Comparison of ENCODE assay signal across 11 mouse cellular contexts in the genomic region with DNA sequence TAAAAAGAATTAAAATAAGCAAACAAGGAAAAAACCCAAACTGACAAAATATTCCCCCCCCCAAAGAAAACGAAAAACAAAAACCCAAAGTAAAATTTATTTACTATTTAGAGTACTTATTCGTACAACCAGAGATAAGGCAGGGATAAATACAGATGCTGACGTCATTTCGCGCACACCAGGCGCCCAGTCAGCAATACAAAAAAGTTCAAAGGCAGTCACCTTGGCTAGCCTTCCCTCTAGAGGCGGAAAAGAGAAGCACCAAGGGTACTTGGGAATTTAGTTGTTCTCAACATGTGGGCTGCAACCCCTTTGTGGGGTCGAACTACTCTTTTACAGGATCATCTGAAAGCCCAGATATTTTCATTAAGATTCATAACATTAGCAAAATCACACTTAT. TPM values are rescaled to one million over a fixed set of nuclear protein-coding genes. Genes with fewer than 3 reads are reported as not detected.
DNase-seq lines count a peak whose midpoint lies in the region; ATAC-seq lines count a peak whose summit lies in the region.
"Had no signal": no experiment of that assay in that cellular context is flagged by ENCODE, and none has a peak within 500 bp of the region (broad histone marks: within the 10 kb centered on the region; RNA-seq: fewer than 3 reads in every experiment).

No protein-coding gene starts in this region.

- H3K9me3 ChIP-seq in heart, embryonic 11.5 days (replicated peaks; ENCODE audit: control insufficient read depth, low read length): 0 out of 2 replicates have a peak, but pooled peaks cover 2% of the 10 kb centered on the region
- no peaks in the 10 kb centered on the region for H3K9me3 ChIP-seq in heart, embryonic 10.5 days
- no peaks in the 10 kb centered on the region for H3K9me3 ChIP-seq in neural tube, embryonic 15.5 days (replicated peaks)
- H3K9me3 ChIP-seq: limb, embryonic 15.5 days had no signal

- WGBS in heart, embryonic 11.5 days (ENCODE audit: insufficient replicate concordance): 9% methylated on average over 8 of the region's 8 CpGs
- 8% methylated on average over 8 of the region's 8 CpGs for WGBS in heart, embryonic 10.5 days
- 14% methylated on average over 8 of the region's 8 CpGs for WGBS in neural tube, embryonic 15.5 days

- DNase-seq in heart, embryonic 10.5 days (ENCODE audit: low spot score): no peak
- peak; percentile 41 for DNase-seq in A20 (ENCODE audit: low read depth, low spot score)
- peak; percentile 48 for DNase-seq in T-cell, adult 2 months (ENCODE audit: low spot score)
- DNase-seq in spleen, postnatal 10 days (ENCODE audit: low spot score in 2 of 2): no peak
- no peak for DNase-seq in spleen, adult 12 weeks (ENCODE audit: low spot score)

- H3K27me3 ChIP-seq in heart, embryonic 11.5 days (ENCODE audit: control insufficient read depth, insufficient read depth, low read length): no peaks in the 10 kb centered on the region; the same call in 1 of the 2 replicates
- peaks cover 4% of the 10 kb centered on the region; the same call in 1 of the 2 replicates for H3K27me3 ChIP-seq in heart, embryonic 10.5 days (ENCODE audit: insufficient read depth, poor library complexity, severe bottlenecking)
- no peaks in the 10 kb centered on the region for H3K27me3 ChIP-seq in neural tube, embryonic 15.5 days (replicated peaks)

- no peak overlapping the region for H3K9ac ChIP-seq in heart, embryonic 11.5 days (ENCODE audit: low read depth, low read length)
- no peak overlapping the region for H3K9ac ChIP-seq in neural tube, embryonic 15.5 days (replicated peaks)
- H3K9ac ChIP-seq: heart, embryonic 15.5 days; limb, embryonic 15.5 days had no signal

- no peak for ATAC-seq in heart, embryonic 11.5 days (replicated peaks; ENCODE audit: insufficient number of reproducible peaks, low FRiP score, low TSS enrichment)
- peak; percentile 72 for ATAC-seq in inflammation-experienced regulatory T-cells, adult 6 months
- no peak for ATAC-seq in neural tube, embryonic 15.5 days (ENCODE audit: low FRiP score)

- H3K4me1 ChIP-seq in heart, embryonic 11.5 days (ENCODE audit: control insufficient read depth, insufficient read depth, low read length): 0 out of 2 replicates have a peak, but pooled peaks cover 3% of the 10 kb centered on the region
- peaks cover 7% of the 10 kb centered on the region; the same call in 1 of the 2 replicates for H3K4me1 ChIP-seq in heart, embryonic 10.5 days
- H3K4me1 ChIP-seq in neural tube, embryonic 15.5 days: no peaks in the 10 kb centered on the region; the same call in 1 of the 2 replicates

- H3K27ac ChIP-seq in heart, embryonic 11.5 days (ENCODE audit: low read depth, low read length): no peak overlapping the region
- no peak overlapping the region for H3K27ac ChIP-seq in heart, embryonic 10.5 days
- no peak overlapping the region for H3K27ac ChIP-seq in neural tube, embryonic 15.5 days (replicated peaks)
- H3K27ac ChIP-seq: heart, embryonic 15.5 days; limb, embryonic 15.5 days had no signal

- H3K36me3 ChIP-seq in heart, embryonic 11.5 days (ENCODE audit: control insufficient read depth, insufficient read depth, low read length): no peaks in the 10 kb centered on the region
- no peaks in the 10 kb centered on the region for H3K36me3 ChIP-seq in heart, embryonic 10.5 days
- H3K36me3 ChIP-seq in neural tube, embryonic 15.5 days: no peaks in the 10 kb centered on the region
- H3K36me3 ChIP-seq: heart, embryonic 15.5 days; limb, embryonic 15.5 days had no signal

- H3K4me2 ChIP-seq in heart, embryonic 11.5 days: 0 out of 2 replicates have a peak overlapping the region, but pooled peaks have one; percentile 61
- H3K4me2 ChIP-seq in neural tube, embryonic 15.5 days: no peak overlapping the region
- H3K4me2 ChIP-seq: heart, embryonic 15.5 days had no signal

- H3K4me3 ChIP-seq in heart, embryonic 11.5 days (ENCODE audit: low read depth, low read length): no peak overlapping the region
- H3K4me3 ChIP-seq in heart, embryonic 10.5 days: no peak overlapping the region
- H3K4me3 ChIP-seq in neural tube, embryonic 15.5 days (replicated peaks): no peak overlapping the region
- H3K4me3 ChIP-seq: heart, embryonic 15.5 days; limb, embryonic 15.5 days had no signal

RNA-seq across cellular contexts. Expression of a gene that starts 7.1 kb away (rescaled TPM):
- polyA plus RNA-seq in heart, embryonic 11.5 days (2014; fragmentation: Nextera tagmentation; extraction: Ambion mirVana): 17.1 and 21.2 TPM in 2 replicates
- 23.3 and 26.0 TPM in 2 replicates for polyA plus RNA-seq in heart, embryonic 10.5 days (2016; fragmentation: Nextera tagmentation; extraction: Ambion mirVana)
- 10 to 100 TPM; 27.4 to 42.5 (median 30.4) TPM for polyA plus RNA-seq in inflammation-experienced regulatory T-cells, adult 6 months (2017; shearing (Covaris generic))
- polyA plus RNA-seq in neural tube, embryonic 15.5 days (2015; fragmentation: Nextera tagmentation; extraction: Ambion mirVana): 32.6 and 32.8 TPM in 2 replicates

RNA-seq across cellular contexts. Expression of a gene that starts 11.5 kb away (rescaled TPM):
- 0.11 and 0.13 TPM in 2 replicates for polyA plus RNA-seq in heart, embryonic 11.5 days (2014; fragmentation: Nextera tagmentation; extraction: Ambion mirVana)
- polyA plus RNA-seq in heart, embryonic 10.5 days (2016; fragmentation: Nextera tagmentation; extraction: Ambion mirVana): 0.41 and 1.5 TPM in 2 replicates
- polyA plus RNA-seq in inflammation-experienced regulatory T-cells, adult 6 months (2017; shearing (Covaris generic)): not detected
- 5.4 and 7.8 TPM in 2 replicates for polyA plus RNA-seq in neural tube, embryonic 15.5 days (2015; fragmentation: Nextera tagmentation; extraction: Ambion mirVana)
- polyA plus RNA-seq: heart, embryonic 15.5 days; limb, embryonic 15.5 days; testis, adult 2 months had no signal

RNA-seq across cellular contexts. Expression of a gene that starts 31.9 kb away (rescaled TPM):
- polyA plus RNA-seq in heart, embryonic 11.5 days (2014; fragmentation: Nextera tagmentation; extraction: Ambion mirVana): 71.3 and 100 TPM in 2 replicates
- polyA plus RNA-seq in heart, embryonic 10.5 days (2016; fragmentation: Nextera tagmentation; extraction: Ambion mirVana): 92.1 and 96.5 TPM in 2 replicates
- polyA plus RNA-seq in inflammation-experienced regulatory T-cells, adult 6 months (2017; shearing (Covaris generic)): 1 to 10 TPM; 1.2 to 1.8 (median 1.5) TPM
- polyA plus RNA-seq in neural tube, embryonic 15.5 days (2015; fragmentation: Nextera tagmentation; extraction: Ambion mirVana): 19.2 and 27.4 TPM in 2 replicates

Comparison
In these comparisons a context has a peak if more than half of its experiments do, and no peak if none do; other contexts are left out.
1. DNase-seq: peak in A20 (single experiment) and T-cell, adult 2 months (single experiment); none in heart, embryonic 10.5 days (single experiment), spleen, postnatal 10 days (0 of 2) and spleen, adult 12 weeks (single experiment).